Mouse (Mus musculus) mature B cell (primary cell): ENCODE data around the gene Nhs.
"Not testable (repeated sequence)": the region's sequence is repeated elsewhere in the genome, so short reads cannot be mapped to it uniquely, and the experiment has no call there.

Experiments
- in situ Hi-C: fragments of 300-500 bp; cut with MboI; formaldehyde crosslinking; loops from 2 replicates; pipeline ENCODE4 v1.14.3; 2019

Gene Nhs

GRCm38 (mm10) chrX:161943098-161943680 lies 216.3 kb downstream of the Nhs start:
- in situ Hi-C loops, result no loop called here

DNA sequence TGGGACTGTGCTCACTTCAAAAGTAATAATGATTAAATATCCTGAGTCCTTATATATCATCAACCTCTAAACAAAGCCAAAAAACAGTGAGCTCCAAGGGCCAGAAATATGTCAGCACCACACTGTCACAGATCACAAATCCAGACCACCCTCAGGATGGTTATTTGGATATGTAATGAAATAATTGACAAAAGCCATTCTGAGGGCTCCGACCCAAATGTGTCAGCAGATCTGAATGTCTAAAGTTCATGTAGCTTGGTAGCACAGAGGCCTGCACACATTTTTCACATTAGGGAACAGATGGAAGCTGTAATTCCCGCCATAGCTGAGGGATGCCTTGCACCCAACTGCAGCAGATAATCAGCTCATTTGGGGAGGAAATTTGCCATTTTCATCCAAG lies 218.8 kb downstream of the Nhs start:
- in situ Hi-C loops, result no loop called here

- in situ Hi-C loops, result no loop called here
Measured at GRCm38 (mm10) chrX:161926683-161927053, 232.9 kb downstream of the Nhs start.

- in situ Hi-C loops, result no loop called here
Measured at GRCm38 (mm10) chrX:161925973-161926682, 233.4 kb downstream of the Nhs start.

- in situ Hi-C loops, result no loop called here
Measured at GRCm38 (mm10) chrX:161922655-161923054, 236.9 kb downstream of the Nhs start.

GRCm38 (mm10) chrX:161921581-161921980 lies 237.9 kb downstream of the Nhs start:
- in situ Hi-C loops, result no loop called here

DNA sequence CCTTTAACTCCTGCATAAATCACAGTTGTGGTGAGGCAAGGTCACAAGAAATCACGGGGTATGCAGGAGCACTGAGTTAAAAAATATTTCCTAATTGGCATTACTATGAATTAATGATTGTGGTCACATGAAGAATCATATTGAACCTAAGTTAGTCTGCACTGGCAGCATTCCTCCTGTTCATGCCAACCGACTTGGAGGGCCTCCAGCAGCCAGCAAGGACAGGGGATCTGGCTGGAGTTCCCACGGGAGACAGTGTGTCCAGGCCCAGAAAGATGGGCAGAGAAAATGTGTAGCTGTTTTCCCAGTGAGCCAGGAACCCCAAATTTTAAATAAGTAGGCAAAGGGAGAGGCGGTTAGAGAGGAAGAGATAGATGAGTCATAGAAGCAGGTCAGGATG lies 249.6 kb downstream of the Nhs start:
- in situ Hi-C loops, result no loop called here

- in situ Hi-C loops, result no loop called here
Measured at GRCm38 (mm10) chrX:161908652-161909403, 250.7 kb downstream of the Nhs start.

DNA sequence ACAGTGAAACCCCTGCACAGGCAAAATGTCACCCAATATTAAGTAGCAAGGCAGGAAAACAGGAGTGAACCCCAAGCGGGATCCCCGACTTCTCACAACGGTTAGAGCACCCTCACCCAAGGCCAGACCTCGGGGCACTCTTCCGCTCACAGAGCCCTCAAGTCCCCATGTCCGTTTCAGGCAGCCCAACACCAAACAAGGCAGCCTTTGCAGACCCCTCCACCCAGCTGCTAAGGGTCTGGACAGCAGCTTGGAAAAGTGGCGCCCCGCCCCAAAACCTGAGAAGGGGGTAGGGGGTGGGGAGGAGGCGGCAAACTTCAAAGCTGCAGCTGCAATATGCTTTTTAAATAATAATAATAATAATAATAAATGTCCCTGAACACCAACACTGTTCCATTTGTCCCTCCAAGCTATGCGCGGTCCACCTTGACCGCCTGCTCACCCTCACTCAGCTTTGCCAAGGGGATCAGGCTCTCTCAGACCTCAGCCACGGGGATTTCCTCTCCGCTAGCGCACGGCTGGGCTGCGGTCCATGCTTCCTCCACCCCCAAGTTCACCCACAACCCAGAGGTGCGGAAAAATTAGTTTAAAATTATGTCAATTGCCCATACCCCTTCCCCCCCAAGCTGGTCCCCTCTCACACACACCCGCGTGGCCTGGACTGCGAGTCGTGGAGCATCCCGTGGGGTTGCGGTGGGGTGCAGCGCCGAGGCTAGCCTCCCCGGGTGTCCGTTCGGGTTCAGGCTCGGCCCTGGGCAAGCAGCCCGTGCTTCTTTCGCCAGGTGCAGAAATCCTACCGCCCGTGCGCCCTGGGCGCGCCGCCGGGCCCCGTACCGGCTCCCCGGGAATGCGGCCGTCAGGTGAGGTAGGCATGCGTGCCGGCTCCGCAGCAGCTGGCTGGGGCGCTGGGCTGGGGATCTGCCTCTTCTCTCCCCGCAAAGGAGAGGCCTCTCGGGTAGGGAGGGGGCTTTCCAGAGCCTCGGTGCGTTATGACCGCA lies 251.6 kb downstream of the Nhs start:
- in situ Hi-C loops, result no loop called here

DNA sequence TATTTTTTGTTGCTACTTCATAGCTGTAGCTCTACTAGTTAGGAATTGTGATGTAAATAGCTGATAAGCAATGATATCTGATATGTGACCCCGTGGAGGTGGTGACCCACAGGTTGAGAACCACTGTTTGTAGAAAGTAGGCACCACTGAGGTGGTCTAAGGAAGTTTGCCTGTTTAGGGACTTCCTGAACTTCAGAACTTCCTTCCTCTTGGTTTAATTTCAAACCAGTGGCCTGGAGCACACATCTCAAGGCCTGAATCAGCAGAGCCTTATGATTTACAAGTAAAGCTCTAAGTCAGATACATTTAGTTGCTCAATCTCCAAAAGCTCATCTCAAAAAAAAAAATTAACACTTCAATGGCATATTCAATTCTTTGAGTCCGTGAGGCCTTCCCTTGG lies 265.1 kb downstream of the Nhs start:
- in situ Hi-C loops, result no loop called here

DNA sequence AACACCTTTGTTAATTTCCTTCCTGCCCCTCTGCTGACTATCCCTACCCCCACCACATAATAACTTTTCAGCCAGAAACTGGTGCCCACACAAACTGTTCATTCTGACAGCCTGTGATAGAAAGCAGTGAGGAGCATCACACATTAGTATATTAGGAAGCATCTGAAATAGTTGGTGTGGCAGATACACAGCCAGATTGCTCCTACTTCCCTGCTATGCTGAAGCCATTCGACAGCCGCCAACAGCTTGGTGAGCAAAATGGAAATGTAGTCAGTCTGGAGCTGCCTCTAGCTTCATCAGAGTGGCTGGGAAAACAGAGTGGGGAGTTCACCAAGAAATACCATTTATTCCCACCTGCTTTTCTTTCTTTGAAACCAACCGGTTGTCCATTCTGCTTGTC lies 275.9 kb downstream of the Nhs start:
- in situ Hi-C loops, result no loop called here

GRCm38 (mm10) chrX:161877123-161877522 lies 282.4 kb downstream of the Nhs start:
- in situ Hi-C loops, result no loop called here

- in situ Hi-C loops, result no loop called here
Measured at GRCm38 (mm10) chrX:161873511-161873910, 286.0 kb downstream of the Nhs start.

DNA sequence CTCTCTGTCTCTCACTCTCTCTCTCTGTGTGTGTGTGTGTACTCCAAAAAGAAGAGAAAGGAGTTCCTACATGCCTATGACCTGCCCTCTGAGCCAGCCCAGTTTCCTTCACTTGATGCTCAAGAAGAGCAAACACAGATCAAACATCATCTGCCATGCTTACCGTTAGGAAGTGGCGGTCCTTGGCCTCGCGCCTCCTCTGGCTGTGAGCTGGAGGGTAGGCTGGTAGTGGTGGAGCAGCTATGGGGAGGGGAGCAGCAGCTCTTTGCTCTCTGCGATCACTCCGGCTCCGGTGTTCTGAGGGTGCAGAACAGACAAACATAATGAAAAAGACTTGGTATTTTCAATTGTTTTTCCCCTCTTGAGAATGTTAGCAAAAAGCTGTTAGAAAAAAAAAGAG lies 288.2 kb downstream of the Nhs start:
- in situ Hi-C loops, result no loop called here

DNA sequence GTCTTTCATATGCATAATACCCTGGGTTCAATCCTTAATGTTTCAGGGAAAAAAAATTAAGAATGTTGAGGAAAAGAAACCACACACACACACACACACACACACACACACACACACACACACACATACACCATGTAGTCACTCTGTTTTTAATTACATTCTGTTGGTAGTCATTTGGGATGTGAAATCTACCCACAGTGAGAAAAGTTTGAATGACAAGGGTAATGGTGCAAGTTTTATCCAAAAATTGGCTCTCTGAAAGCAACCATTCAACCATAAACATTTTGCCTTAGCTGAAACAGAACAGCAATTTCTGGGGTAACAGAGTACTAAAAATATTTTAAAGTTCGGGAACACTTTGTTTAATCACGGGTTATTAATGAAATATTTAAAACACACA lies 303.9 kb downstream of the Nhs start:
- in situ Hi-C loops, result no loop called here

DNA sequence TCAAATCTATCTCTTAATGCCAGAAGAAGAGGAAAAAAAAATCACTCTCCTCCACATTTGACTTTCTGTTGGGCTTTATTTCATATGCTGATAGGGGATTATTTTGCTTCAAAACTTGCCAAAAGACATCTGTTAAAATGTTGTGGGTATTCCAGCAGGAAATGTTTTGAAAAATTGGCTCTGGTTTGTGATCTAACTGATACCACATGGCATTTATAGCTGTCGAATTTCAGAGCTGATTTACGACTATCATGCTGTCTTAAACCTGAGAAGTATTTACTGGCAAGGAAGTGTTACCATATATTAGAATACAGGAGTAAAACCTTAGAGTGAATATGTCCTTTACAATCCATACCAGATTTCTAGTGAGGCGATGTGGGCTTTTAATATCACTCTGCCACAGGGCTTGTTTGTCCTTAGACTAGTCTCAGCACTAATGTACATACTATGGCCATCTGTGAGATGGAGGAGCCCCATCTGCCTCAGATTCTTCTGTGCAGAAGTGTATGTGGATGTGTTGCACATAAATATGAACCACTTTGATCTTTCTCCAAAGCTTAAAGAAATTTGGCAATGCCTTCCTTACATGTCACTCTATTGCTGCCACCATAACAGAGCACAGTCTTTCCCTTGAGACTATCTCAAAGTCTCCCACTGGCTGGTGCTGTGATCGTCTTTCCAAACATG lies 305.8 kb downstream of the Nhs start:
- in situ Hi-C loops, result no loop called here

DNA sequence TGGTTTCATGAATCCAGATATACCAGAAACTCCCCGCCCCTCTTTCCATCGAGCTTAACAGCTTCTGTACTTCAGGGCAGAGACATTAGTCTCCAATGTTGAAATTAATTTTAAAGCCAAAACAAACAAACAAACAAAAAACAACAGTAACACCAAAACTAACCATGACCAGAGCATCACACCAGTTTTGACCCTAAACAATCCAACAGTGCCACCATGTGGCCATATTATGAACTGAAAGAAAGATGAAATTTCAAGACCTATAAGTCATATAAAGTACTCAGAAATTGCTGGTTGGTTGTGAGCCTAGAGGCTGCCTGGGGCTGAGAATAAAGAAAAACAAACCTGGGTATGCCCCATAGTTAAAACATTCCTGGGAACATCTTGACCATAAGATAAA lies 333.3 kb downstream of the Nhs start:
- in situ Hi-C loops, result not testable (repeated sequence)

- in situ Hi-C loops, result no loop called here
Measured at GRCm38 (mm10) chrX:161790182-161790581, 369.3 kb downstream of the Nhs start.
